Mouse (Mus musculus) forebrain, embryonic 16.5 days (tissue): Measurements from ENCODE around the gene Alox12. TPM values are rescaled to one million over a fixed set of nuclear protein-coding genes. Genes with fewer than 3 reads are reported as not detected.

Experiments
- ATAC-seq: fragments of 200-750 bp; cut with Nextera tagmentation; 2 replicates; pipeline ENCODE4 v1.8.0; 2017; ENCODE audit warnings: mild to moderate bottlenecking, moderate library complexity
- H3K27ac ChIP-seq: fragments of 300-500 bp; sonication (generic); 2 replicates; pipeline ENCODE4 v1.5.1; 2014; ENCODE audit warnings: low read length, control low read depth
- H3K27me3 ChIP-seq: fragments of 300-500 bp; sonication (generic); replicated peaks from 2 replicates; pipeline ENCODE4 v1.6.1; 2014; ENCODE audit warnings: low read length; ENCODE audit not compliant: control insufficient read depth, insufficient read depth
- H3K36me3 ChIP-seq: fragments of 300-500 bp; sonication (generic); 2 replicates; pipeline ENCODE4 v1.6.1; 2014; ENCODE audit not compliant: control insufficient read depth, insufficient read depth
- H3K4me1 ChIP-seq: fragments of 300-500 bp; sonication (generic); replicated peaks from 2 replicates; pipeline ENCODE4 v1.6.1; 2014; ENCODE audit warnings: low read length; ENCODE audit not compliant: control insufficient read depth, insufficient read depth
- H3K4me2 ChIP-seq: fragments of 300-500 bp; sonication (generic); 2 replicates; pipeline ENCODE4 v1.6.1; 2014; ENCODE audit warnings: mild to moderate bottlenecking, low read length, control low read depth
- H3K4me3 ChIP-seq: fragments of 300-500 bp; sonication (generic); replicated peaks from 2 replicates; pipeline ENCODE4 v1.5.1; 2014; ENCODE audit warnings: mild to moderate bottlenecking, low read length, control low read depth
- H3K9ac ChIP-seq: fragments of 300-500 bp; sonication (generic); replicated peaks from 2 replicates; pipeline ENCODE4 v1.6.1; 2014; ENCODE audit warnings: low read depth, low read length, control low read depth
- H3K9me3 ChIP-seq: fragments of 300-500 bp; sonication (generic); 2 replicates; pipeline ENCODE4 v1.6.1; 2016; ENCODE audit warnings: low read length; ENCODE audit not compliant: control insufficient read depth
- WGBS: fragments of 180-500 bp; shearing (Covaris S2); extraction: QIAGEN DNeasy Blood & Tissue Kit; methylation state at CpG from one replicate; pipeline ENCODE4 v1.1.7; 2014; 5-methylcytosine and 5-hydroxymethylcytosine counted together
- polyA plus RNA-seq: library from polyadenylated mRNA; unstranded; fragments of >200 nt; fragmentation: Nextera tagmentation; extraction: Ambion mirVana; gene quantifications from 2 replicates; pipeline ENCODE4 v1.2.1, GENCODE M21; 2015

The Alox12 gene
- polyA plus RNA-seq, 1 experiment from 2014 or later, result 0.42 TPM

DNA sequence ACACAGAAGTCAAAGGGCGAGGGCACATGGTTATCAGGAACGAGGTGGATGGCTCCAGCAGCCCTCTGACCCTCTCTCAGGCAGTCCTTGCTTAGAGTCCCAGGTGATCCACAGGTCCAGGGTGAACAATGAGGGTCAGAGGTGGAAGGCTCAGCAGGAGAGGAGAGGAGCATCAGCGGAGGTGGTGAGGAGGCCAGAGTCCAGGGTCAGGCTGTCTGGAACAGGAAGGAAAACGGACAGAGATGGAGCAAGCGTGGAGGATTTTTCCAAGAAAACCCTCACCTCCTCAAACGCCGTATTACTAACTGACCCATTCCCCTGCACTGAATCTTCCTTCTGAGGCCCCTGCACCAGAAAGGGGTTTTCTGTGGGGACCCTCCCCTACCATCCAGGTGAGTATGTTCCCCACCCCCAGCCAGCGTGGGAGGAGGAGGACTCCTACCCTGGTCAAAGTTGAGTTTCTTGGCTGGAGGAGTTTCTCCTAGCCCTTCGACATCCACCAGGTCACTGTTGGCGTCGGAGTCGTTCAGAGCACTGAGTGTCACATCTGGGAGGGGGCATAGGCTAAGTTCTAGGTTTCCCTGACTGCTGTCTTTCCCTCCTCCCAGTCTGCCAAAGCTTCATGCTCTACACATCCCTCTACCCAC is 19.8 kb downstream of the Alox12 start:
- Histone ChIP-seq H3K27ac (no peak overlapping the region), H3K9me3 (no peaks in the 10 kb centered on the region), H3K9ac (no peak overlapping the region), H3K36me3 (peaks cover 4% of the 10 kb centered on the region; the same call in 1 of the 2 replicates), H3K4me2 (no peak overlapping the region), H3K4me1 (peaks cover 27% of the 10 kb centered on the region), H3K4me3 (no peak overlapping the region), H3K27me3 (peaks cover 4% of the 10 kb centered on the region)
- WGBS, result 92% methylated on average over 12 of the region's 12 CpGs
- no peak for ATAC-seq

DNA sequence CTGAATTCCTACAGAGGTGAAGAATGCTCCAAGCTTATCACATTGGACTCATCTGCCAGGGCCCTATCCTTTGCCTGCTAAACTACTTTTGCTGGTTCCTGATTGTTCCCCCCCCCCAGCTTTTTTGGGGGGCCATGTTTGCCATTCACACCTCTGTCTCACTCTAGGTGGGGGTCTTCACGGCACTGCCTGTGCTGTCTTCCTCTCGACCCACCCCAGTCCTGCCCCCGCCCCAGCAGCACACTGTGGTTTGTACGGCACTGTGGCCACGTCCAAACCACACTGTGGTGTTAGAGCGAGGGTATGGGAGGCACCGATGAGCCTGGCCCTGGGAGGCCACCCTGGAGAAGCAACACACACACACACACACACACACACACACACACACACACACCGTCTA is 20.7 kb downstream of the Alox12 start:
- Histone ChIP-seq H3K27me3 (peaks cover 13% of the 10 kb centered on the region), H3K9ac (no peak overlapping the region), H3K36me3 (peaks cover 4% of the 10 kb centered on the region; the same call in 1 of the 2 replicates), H3K27ac (no peak overlapping the region), H3K4me3 (no peak overlapping the region), H3K4me2 (no peak overlapping the region), H3K9me3 (no peaks in the 10 kb centered on the region), H3K4me1 (peaks cover 32% of the 10 kb centered on the region)
- 87% methylated on average over 8 of the region's 8 CpGs for WGBS
- no peak for ATAC-seq

DNA sequence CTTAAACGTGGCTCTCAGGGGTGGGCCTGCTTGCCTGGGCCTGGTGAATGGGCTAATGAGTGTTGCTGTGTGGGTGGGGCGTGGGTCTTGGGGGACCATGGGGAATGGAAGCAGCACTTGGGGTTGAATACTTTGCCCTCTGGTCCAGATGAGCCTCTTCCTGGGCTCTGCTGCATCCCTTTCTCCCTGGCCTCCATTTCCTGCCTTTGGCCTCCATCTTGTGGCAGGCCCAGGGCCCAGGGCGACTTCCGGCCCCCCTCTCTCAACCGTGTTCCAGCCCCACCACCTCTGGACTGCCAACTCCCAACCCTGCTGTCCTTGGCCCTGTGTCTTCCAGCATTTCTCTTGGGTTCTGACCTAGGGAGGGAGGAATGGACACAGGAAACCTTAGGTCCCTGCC is 21.1 kb downstream of the Alox12 start:
- no peak overlapping the region for H3K4me2 ChIP-seq
- no peak overlapping the region for H3K9ac ChIP-seq
- H3K27me3 ChIP-seq, result peaks cover 17% of the 10 kb centered on the region
- peaks cover 4% of the 10 kb centered on the region; the same call in 1 of the 2 replicates for H3K36me3 ChIP-seq
- WGBS, result 67% methylated on average over 5 of the region's 5 CpGs
- peaks cover 36% of the 10 kb centered on the region for H3K4me1 ChIP-seq
- H3K9me3 ChIP-seq, result no peaks in the 10 kb centered on the region
- ATAC-seq, result no peak
- no peak overlapping the region for H3K27ac ChIP-seq
- no peak overlapping the region for H3K4me3 ChIP-seq

DNA sequence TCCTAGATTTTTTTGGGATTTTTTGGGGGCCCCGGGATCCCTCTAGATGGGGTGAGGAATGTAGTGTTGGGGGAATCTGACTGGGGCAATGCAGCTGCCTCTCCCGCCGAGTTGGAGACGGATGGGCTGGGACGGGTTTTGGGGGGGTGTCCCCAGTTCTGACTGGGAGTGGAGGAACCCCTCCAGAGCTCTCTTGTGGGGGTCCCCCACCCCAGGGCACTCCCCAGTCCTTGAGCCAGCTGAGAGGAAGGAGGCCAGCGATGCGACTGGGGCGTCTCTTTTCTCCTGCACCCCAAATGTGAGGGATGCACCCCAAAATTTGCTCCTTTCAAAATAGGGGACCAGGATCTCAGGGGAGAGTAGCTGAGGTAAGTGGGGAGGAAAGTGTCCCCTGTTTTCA is 22.1 kb downstream of the Alox12 start:
- Histone ChIP-seq H3K4me3 (peak overlapping the region; percentile 46), H3K36me3 (peaks cover 4% of the 10 kb centered on the region; the same call in 1 of the 2 replicates), H3K27ac (no peak overlapping the region), H3K27me3 (peaks cover 24% of the 10 kb centered on the region), H3K9ac (peak overlapping the region; percentile 61), H3K4me2 (peak overlapping the region; percentile 54), H3K4me1 (peaks cover 33% of the 10 kb centered on the region), H3K9me3 (no peaks in the 10 kb centered on the region)
- WGBS, result 44% methylated on average over 8 of the region's 8 CpGs
- no peak for ATAC-seq

DNA sequence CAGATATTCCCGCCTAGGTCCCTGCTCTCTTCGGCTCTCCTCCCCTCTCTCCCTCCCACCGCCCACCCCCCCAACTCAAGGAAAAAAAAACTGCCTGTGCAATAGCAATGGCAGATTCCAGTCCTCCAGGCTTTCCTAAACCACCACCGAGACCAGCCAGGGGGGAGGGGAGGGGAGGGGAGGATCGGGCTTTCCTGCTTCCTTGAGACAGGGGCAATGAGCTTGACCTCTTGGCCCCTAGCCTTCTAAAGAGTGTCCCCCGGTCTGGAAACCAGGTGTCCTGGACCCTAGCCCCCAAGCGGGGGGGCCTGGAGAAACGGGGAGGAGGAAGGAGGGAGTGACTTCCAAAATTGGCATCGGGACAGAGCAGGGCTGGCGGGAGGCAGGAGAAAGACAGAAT is 22.6 kb downstream of the Alox12 start:
- 6% methylated on average over 8 of the region's 10 CpGs for WGBS
- Histone ChIP-seq H3K27ac (no peak overlapping the region), H3K4me3 (peak overlapping the region; percentile 46)

DNA sequence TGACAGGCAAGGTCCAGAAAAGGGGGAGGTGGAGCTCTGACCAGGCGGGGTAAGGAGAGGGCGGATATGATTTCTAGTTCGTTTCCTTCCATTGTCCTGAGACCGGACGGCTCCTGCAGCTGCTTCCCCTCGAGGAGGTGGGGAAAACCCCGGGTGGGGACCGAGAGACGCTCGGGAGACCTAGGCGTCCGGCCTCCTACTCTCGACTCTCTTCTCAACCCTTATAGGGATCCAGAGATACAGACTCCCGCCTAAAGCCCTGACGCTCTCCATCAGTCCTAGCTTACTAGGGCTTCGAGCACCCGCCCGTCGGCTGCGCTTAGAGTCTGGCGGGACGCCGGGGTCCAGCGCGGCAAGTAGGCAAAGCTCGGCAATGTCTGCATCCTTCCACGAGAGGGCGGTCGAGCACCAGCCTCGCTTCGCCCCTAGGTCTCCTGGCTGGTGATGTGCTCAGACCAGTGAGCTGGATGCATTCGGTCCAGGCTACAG is 24.9 kb downstream of the Alox12 start:
- Histone ChIP-seq H3K4me3 (peak overlapping the region; percentile 18), H3K9ac (peak overlapping the region; percentile 39; the same call in 1 of the 2 replicates), H3K4me2 (peak overlapping the region; percentile 35), H3K36me3 (peaks cover 4% of the 10 kb centered on the region; the same call in 1 of the 2 replicates), H3K4me1 (peaks cover 41% of the 10 kb centered on the region), H3K27ac (no peak overlapping the region), H3K9me3 (no peaks in the 10 kb centered on the region), H3K27me3 (peaks cover 28% of the 10 kb centered on the region)
- under 1% methylated on average over 32 of the region's 32 CpGs for WGBS
- peak; percentile 26; the same call in 1 of the 2 replicates for ATAC-seq

More for the DNA sequence above, 22.6 kb downstream of the Alox12 start:
- Histone ChIP-seq H3K9ac (peak overlapping the region; percentile 61), H3K9me3 (no peaks in the 10 kb centered on the region), H3K36me3 (peaks cover 4% of the 10 kb centered on the region; the same call in 1 of the 2 replicates), H3K27me3 (peaks cover 26% of the 10 kb centered on the region), H3K4me2 (peak overlapping the region; percentile 54), H3K4me1 (peaks cover 36% of the 10 kb centered on the region)
- no peak for ATAC-seq

DNA sequence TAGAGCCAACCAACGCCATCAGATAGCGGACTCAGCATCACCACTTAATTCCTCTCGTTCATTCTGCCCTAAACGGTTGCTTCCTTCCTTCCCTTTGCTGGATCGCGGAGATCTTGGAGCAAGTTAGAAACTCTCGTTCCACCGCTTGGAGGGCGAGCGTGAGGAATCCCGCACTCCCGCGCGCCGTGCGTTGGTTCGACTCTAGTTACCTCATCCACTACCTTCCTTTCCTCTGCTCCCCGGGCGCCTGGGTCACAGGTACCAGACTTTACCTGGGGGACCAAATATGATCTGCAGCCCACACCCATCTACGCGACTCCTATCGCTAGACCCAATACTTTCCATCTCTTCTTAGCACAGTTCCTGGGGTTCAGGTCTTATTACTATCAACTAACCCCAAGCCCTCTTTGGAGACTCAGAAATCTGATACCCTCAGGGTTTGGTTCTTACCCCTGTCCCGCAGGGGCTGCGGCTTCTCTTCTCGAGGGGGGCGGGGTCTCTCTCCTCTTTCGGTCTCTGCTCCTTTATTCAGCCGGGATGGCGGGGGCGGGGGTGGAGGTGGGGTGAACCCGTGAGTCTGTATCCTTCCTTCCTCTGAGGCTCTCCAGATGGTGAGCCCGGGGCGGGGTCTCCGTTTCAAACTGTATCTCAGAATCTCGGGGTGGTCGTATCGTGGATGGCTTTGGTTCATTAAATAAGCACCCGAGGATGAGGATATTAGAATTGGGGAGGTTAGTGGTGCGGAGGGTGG is 25.7 kb downstream of the Alox12 start, which contains the start of gene Bcl6b:
Gene Bcl6b, minus strand, starts transcription at position 539 of the 751 bp plus-strand sequence.
- no peak within 1 kb of the TSS for H3K27ac ChIP-seq
- peak within 1 kb of the TSS; percentile 53 for H3K4me2 ChIP-seq
- H3K36me3 ChIP-seq, result no peaks in the 10 kb centered on the region
- peak within 1 kb of the TSS; percentile 39 for H3K9ac ChIP-seq
- peak; percentile 2; the same call in 1 of the 2 replicates for ATAC-seq
- peak within 1 kb of the TSS; percentile 34 for H3K4me3 ChIP-seq
- peaks cover 41% of the 10 kb centered on the region for H3K4me1 ChIP-seq
- no peaks in the 10 kb centered on the region for H3K9me3 ChIP-seq
- WGBS, result 2% methylated on average over 39 of the region's 39 CpGs
- peaks cover 28% of the 10 kb centered on the region for H3K27me3 ChIP-seq

DNA sequence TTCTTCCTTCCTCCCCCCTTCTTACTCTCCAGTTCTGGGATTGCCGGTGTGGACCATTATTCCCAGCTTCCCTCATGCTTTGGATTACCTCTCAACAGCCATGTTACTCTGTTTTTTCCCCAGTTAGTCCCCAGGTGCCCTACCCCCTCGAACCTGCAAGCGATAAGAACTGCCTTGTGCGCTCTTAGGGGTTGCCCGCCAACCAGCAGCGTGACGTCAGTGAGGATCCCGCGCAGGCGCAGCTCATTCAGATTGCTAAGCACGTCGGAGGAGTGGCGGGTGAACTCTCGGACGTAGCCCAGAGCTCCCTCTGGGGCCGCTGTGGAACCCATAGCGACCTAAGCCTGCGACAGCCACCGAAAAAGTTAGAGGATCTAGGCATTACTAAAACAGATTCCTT is 26.3 kb downstream of the Alox12 start:
- peak overlapping the region; percentile 53 for H3K4me2 ChIP-seq
- H3K27me3 ChIP-seq, result peaks cover 28% of the 10 kb centered on the region
- WGBS, result under 1% methylated on average over 19 of the region's 19 CpGs

DNA sequence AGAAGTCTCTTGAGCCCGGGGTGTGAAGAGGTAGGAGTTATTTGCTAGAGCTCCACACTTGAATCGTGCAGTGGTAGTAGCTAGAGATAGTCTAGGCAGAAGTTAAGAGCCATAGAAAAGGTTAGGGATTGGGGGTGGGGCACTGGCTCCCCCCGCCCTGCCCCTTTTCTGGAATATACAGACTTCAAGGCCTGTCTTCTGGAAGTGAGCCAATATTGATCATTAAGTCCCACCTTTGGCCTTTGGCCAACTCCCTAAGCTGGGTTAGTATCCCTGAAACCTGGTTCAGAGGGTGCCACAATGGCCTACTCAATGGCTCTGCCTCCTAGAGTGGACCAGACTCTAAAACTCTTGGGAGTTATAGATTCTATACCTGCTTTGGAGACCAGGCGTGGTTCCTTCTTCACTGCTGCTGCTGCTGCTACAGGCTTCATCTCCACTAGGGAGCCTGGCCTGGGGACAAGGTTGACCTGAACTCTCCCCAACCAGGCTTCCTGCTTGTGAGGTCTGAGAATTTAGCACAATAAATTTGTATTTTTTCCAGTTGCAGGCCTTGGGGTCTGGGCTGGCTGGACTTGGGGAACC is 27.4 kb downstream of the Alox12 start:
- 79% methylated on average over 4 of the region's 4 CpGs for WGBS
- Histone ChIP-seq H3K27ac (no peak overlapping the region), H3K4me1 (peaks cover 36% of the 10 kb centered on the region), H3K9me3 (no peaks in the 10 kb centered on the region), H3K27me3 (peaks cover 28% of the 10 kb centered on the region), H3K4me2 (peak overlapping the region; percentile 59; the same call in 1 of the 2 replicates), H3K9ac (no peak overlapping the region), H3K36me3 (no peaks in the 10 kb centered on the region), H3K4me3 (no peak overlapping the region)
- no peak for ATAC-seq

More for the DNA sequence above, 26.3 kb downstream of the Alox12 start:
- Histone ChIP-seq H3K27ac (no peak overlapping the region), H3K9ac (peak overlapping the region; percentile 14; the same call in 1 of the 2 replicates), H3K4me1 (peaks cover 41% of the 10 kb centered on the region), H3K9me3 (no peaks in the 10 kb centered on the region), H3K36me3 (no peaks in the 10 kb centered on the region), H3K4me3 (peak overlapping the region; percentile 34)
- peak; percentile 47 for ATAC-seq
